Mouse (Mus musculus): ENCODE data around the gene Podxl.
"Not testable (repeated sequence)": the region's sequence is repeated elsewhere in the genome, so short reads cannot be mapped to it uniquely, and the experiment has no call there.

Gene Podxl

GRCm38 (mm10) chr6:31586127-31586526 is 22.3 kb upstream of the Podxl start:
- ChIA-PET POLR2A (no interaction called here), CTCF (interaction anchor here in 1 of 4 experiments (1.3 kb wide), 1 partner anchor 112 kb away, joined by 3 read pairs; no protein-coding TSS in a partner anchor)

DNA sequence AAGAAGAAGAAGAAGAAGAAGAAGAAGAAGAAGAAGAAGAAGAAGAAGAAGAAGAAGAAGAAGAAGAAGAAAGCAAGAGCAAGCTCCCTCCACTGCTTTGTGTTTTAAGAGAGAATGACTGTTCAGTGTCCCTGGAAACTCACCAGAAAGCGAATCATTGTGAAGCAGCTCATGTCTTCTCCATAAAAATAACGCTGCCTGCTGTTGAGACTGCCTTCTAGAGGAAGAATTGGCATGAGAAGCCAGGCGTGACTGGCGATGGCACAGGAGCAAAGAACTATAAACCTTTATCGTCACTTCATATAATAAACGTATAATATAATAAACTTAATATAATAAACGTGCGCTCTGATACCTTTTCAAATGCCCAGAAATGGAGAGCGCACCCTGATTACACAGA is 12.4 kb upstream of the Podxl start:
- CTCF ChIA-PET: interaction anchor here (0.9 to 1.6 kb wide), 5 partner anchors 9 to 64 kb away, joined by 3 to 7 read pairs (median 4); no protein-coding TSS in a partner anchor
- POLR2A ChIA-PET: interaction anchor here in 1 of 4 experiments (0.7 to 1.1 kb wide), 2 partner anchors 18 to 433 kb away, joined by 3 read pairs; no protein-coding TSS in a partner anchor

DNA sequence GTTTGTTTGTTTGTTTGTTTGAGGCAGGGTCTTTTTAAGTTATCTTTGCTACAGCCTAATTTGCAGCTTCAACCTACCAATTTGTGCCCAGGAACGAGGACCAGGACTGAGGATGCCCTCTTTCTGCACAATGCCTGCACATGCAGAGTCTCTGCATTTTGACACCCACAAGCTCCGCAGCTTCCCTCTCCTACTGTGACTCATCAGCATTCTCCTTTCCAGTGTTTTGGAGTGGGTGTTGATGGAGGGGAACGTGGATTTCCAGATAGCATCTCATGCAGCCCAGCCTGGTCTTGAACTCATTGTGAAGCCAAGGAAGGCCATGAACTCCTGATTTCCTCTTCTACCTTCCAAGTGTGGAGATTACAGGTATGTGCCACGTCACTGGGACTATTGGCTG is 11.3 kb upstream of the Podxl start:
- POLR2A ChIA-PET: no interaction called here
- CTCF ChIA-PET: interaction anchor here in 1 of 4 experiments (0.5 kb wide), 1 partner anchor 356 kb away, joined by 3 read pairs; no protein-coding TSS in a partner anchor

DNA sequence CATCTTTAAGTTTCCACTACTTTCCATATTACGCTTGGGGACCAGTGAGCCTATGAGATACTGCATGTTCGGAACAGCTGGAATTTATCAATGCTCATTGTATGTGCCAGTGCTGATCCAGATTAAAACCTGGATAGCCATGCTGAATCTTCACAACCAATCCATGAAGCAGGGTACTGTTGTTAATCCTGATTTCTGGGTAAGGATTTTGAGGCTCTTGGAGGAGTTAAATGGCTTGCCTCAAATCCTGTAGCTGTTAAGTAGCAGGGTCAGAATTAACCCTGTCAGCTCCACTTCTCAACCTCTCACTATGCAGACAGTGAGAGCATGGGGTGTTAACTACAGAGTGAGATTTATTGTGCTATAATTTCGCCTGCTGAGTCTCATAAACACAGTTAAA is 7.7 kb upstream of the Podxl start:
- ChIA-PET POLR2A (interaction anchor here in 1 of 4 experiments (1.6 kb wide), 1 partner anchor 11 kb away, joined by 3 read pairs; no protein-coding TSS in a partner anchor), CTCF (interaction anchor here in 1 of 4 experiments (0.5 kb wide), 1 partner anchor 939 kb away, joined by 9 read pairs; no protein-coding TSS in a partner anchor)

DNA sequence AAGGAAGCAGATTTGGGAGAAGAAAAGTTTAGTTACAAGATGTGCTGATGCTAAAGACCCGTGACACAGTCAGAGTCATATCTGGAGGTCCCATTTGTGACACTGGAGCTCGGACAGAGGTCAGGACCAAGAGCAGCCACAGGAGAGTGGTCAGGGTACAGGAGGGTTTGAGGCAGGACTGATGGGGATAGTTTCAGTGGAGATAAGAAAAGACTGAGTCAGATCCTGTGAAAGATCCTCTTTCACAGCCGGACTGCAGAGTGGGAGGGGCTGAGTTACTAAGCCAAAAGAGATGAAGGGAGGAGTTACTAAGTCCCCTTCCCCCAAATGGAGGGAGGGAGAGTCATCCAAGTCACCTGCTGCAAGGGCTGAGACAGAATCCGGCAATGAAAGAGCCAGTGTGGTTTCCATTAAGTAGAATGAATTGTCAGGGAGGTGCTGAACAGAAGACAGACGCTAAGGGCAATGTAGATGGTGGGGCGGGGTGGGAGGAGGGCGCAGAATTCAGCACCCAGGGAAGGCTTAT is 4.4 kb upstream of the Podxl start:
- CTCF ChIA-PET: interaction anchor here in 2 of 4 experiments (0.6 to 1.8 kb wide), 3 partner anchors 10 to 71 kb away, joined by 3 to 5 read pairs (median 4); no protein-coding TSS in a partner anchor
- POLR2A ChIA-PET: interaction anchor here in 1 of 4 experiments (0.7 to 1.6 kb wide), 6 partner anchors 16 to 614 kb away, joined by 3 to 7 read pairs (median 4); no protein-coding TSS in a partner anchor

DNA sequence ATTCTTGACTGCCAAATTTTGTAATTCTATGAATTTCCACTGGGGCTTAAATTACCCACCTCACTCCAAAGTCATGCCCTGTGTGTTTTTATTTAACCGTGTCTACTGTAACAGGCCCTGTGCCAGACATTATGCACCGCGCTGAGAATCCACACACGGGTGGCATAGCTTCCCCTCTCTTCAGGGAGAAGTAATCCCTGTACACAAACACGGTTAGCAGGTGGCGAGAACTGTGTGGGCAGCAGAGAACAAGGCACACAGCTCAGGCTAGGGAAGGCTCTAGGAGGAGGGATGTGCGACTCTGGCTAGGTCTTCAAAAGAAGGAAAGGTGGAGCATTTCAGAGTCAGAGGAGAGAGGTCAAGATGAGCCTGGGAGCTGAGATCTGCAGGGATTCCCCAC is 3.4 kb upstream of the Podxl start:
- CTCF ChIA-PET: interaction anchor here in 2 of 4 experiments (0.6 to 0.9 kb wide), 3 partner anchors 9 to 72 kb away, joined by 3 to 4 read pairs (median 3); no protein-coding TSS in a partner anchor

GRCm38 (mm10) chr6:31564901-31565391 is 1.2 kb upstream of the Podxl start:
- POLR2A ChIA-PET: interaction anchor here in 1 of 4 experiments (0.6 to 0.9 kb wide), 4 partner anchors 14 to 1000 kb away, joined by 3 to 5 read pairs (median 4); no protein-coding TSS in a partner anchor
- CTCF ChIA-PET: interaction anchor here in 2 of 4 experiments (0.9 to 1.4 kb wide), 3 partner anchors 39 to 75 kb away, joined by 3 to 4 read pairs (median 3); no protein-coding TSS in a partner anchor

More for the DNA sequence above, 3.4 kb upstream of the Podxl start:
- POLR2A ChIA-PET: interaction anchor here in 1 of 4 experiments (0.7 to 1.6 kb wide), 4 partner anchors 15 to 352 kb away, joined by 3 to 7 read pairs (median 4); no protein-coding TSS in a partner anchor

DNA sequence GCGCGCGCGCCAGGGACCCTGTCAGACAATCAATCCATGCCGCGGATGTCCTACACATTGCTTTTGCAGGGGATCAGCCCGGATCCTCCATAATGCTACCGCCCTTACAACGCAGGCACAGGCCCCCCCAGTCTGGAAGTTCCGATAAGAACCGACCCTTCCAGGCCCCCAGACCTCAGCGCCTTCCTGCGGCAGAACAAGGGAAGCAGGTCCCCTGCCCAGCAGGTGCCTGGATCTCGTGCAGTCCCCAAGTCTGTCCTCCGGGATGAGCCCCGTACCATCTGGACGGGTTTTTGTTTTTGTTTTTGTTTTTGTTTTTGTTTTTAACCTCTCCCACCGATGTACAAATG is 376 bp upstream of the Podxl start:
- ChIA-PET POLR2A (interaction anchor here in 2 of 4 experiments (0.6 to 1.6 kb wide), 3 partner anchors 15 to 662 kb away, joined by 3 to 4 read pairs (median 4); no protein-coding TSS in a partner anchor), CTCF (interaction anchor here in 2 of 4 experiments (0.6 to 1.4 kb wide), 3 partner anchors 38 to 76 kb away, joined by 3 to 4 read pairs (median 3); no protein-coding TSS in a partner anchor)

- ChIA-PET POLR2A (interaction anchor here in 2 of 4 experiments (0.8 to 1.6 kb wide), 4 partner anchors 11 to 62 kb away, joined by 3 to 4 read pairs (median 3); no protein-coding TSS in a partner anchor), CTCF (interaction anchor here in 3 of 4 experiments (1.2 to 2.2 kb wide), 4 partner anchors 34 to 77 kb away, joined by 4 to 6 read pairs (median 4); no protein-coding TSS in a partner anchor)
Measured at GRCm38 (mm10) chr6:31562371-31563080, 1.3 kb downstream of the Podxl start.

DNA sequence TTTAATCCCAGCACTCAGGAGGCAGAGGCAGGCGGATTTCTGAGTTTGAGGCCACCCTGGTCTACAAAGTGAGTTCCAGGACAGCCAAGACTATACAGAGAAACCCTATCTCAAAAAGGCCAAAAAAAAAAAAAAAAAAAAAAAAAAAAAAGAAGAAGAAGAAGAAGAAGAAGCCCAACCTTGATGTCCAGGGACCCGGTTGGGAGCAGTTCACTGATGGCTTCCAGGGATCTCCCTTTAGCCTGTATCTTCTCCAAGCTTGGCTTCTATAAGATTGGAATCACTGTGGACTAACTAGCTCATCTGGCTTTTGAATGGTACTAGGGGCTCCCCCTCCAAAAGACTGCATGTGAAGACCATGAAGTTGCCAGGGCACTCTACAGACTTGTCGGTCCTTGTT is 1.8 kb downstream of the Podxl start:
- POLR2A ChIA-PET: not testable (repeated sequence)
- CTCF ChIA-PET: interaction anchor here in 2 of 4 experiments (1.2 to 2.2 kb wide), 2 partner anchors 36 to 77 kb away, joined by 4 to 6 read pairs; no protein-coding TSS in a partner anchor

GRCm38 (mm10) chr6:31560138-31560959 is 3.4 kb downstream of the Podxl start:
- ChIA-PET POLR2A (interaction anchor here in 2 of 4 experiments (0.6 to 2.4 kb wide), 9 partner anchors 9 to 90 kb away, joined by 3 to 6 read pairs (median 3); no protein-coding TSS in a partner anchor), CTCF (interaction anchor here in 3 of 4 experiments (0.6 to 2.1 kb wide), 6 partner anchors 34 to 96 kb away, joined by 3 to 7 read pairs (median 4); no protein-coding TSS in a partner anchor)

DNA sequence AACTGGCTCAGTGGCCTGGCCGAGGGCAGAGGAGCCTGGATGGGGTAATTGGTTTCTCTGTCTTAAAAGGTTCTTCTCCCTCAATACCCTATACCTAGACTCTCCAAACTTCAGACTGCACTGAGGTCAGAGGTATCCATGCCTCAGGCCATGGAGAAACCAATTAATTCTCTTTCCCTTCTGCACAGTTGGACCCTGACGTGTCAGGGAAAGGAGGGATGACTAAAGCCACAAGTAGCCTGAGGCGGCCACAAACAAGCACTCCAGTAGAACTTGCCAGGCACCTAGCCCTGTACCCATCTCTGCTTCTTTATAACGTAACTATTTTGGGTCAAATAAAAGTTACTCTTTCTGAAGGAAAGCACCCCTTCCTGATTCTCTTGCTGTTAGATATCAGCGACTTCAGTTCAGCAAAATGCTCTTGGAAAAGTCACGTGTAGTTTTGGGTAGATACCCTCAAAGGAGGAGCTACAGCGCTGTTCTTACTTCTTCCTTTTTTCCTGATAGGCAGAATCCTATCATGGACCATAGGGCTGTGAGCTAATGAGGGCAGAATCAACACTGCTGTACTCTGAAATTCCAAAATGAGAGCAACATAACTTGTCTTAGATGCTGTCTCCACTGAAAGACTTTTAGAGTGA is 7.2 kb downstream of the Podxl start:
- CTCF ChIA-PET: interaction anchor here (0.5 to 1.3 kb wide), 9 partner anchors 17 to 1450 kb away, joined by 3 to 5 read pairs (median 3); no protein-coding TSS in a partner anchor

DNA sequence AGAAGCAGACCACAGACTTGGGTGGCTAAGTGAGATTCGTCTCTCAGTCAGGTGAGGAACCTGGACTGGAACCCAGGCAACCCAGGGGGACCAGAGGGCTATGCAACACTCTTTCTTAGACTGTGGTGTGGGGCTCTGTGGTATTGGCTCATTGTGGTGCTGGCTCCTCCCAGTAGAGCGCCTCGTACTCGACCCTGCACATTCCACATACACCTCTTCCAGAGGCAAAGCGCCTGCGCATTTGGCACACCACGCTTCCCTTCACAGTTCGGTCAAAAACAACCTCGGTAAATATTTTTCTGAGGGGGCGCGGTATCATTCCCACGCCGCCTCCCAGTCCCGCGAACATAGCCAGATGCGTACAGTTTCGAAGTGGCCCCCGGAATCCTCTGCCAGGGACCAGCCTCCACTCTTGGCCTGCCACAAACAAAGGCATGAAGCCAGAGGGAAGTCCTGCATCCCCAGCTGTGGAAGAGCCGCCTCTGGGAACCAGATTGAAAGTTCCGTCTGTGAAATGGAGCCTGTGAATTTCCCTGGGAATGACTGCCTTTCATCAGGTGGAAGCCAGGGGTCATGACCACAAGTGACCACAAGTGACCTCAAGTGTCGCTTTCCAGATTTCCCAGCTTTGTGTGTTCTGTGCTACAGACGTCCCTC is 12.8 kb downstream of the Podxl start:
- POLR2A ChIA-PET: interaction anchor here in 2 of 4 experiments (1.0 to 1.6 kb wide), 4 partner anchors 8 to 21 kb away, joined by 3 to 6 read pairs (median 3); no protein-coding TSS in a partner anchor
- CTCF ChIA-PET: interaction anchor here in 2 of 4 experiments (0.6 to 1.2 kb wide), 2 partner anchors 25 to 27 kb away, joined by 3 to 5 read pairs; no protein-coding TSS in a partner anchor

More for the DNA sequence above, 7.2 kb downstream of the Podxl start:
- POLR2A ChIA-PET: interaction anchor here in 2 of 4 experiments (1.5 to 2.3 kb wide), 2 partner anchors 11 to 81 kb away, joined by 3 to 8 read pairs; no protein-coding TSS in a partner anchor

GRCm38 (mm10) chr6:31549361-31550051 is 14.3 kb downstream of the Podxl start:
- ChIA-PET POLR2A (interaction anchor here in 1 of 4 experiments (0.9 to 1.6 kb wide), 2 partner anchors 9 to 14 kb away, joined by 4 to 5 read pairs; partner anchors contain the start of gene Podxl), CTCF (interaction anchor here in 2 of 4 experiments (0.6 to 1.1 kb wide), 2 partner anchors 9 to 90 kb away, joined by 4 read pairs; no protein-coding TSS in a partner anchor)

GRCm38 (mm10) chr6:31544318-31544717 is 19.5 kb downstream of the Podxl start:
- ChIA-PET POLR2A (interaction anchor here in 1 of 4 experiments (1.5 kb wide), 1 partner anchor 98 kb away, joined by 4 read pairs; no protein-coding TSS in a partner anchor), CTCF (interaction anchor here in 2 of 4 experiments (0.8 to 2.2 kb wide), 3 partner anchors 11 to 1252 kb away, joined by 4 to 10 read pairs (median 4); no protein-coding TSS in a partner anchor)

Measured in embryonic stem cell, embryonic (primary cell).